Mouse (Mus musculus) liver, adult (tissue): ENCODE data around the gene Tpm4.

Source experiments
- GATA4 ChIP-seq: IDR thresholded peaks from 2 replicates; pipeline ENCODE4 v1.6.1; 2014; ENCODE audit warnings: mild to moderate bottlenecking, low read length; ENCODE audit not compliant: insufficient replicate concordance

Gene Tpm4

DNA sequence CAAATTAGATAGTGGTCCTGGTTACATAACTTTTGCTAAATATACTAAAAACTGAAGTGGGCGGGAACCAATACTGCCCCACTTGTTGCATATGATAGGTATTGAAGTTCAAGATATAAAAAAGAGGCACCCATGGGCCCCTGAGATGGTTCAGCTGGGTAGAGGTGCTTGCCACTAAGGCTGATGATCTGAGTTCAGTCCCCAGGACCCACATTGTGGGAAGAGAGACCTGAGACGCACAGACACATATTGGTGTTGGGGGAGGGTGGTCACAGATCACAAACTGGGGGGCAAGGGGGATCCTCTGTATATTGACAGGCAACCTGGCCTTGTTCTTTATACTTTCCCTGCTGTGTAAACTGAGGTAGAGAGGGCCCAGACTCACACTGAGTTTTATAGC lies 2.7 kb downstream of the Tpm4 start:
- TF ChIP-seq GATA4: no peak

DNA sequence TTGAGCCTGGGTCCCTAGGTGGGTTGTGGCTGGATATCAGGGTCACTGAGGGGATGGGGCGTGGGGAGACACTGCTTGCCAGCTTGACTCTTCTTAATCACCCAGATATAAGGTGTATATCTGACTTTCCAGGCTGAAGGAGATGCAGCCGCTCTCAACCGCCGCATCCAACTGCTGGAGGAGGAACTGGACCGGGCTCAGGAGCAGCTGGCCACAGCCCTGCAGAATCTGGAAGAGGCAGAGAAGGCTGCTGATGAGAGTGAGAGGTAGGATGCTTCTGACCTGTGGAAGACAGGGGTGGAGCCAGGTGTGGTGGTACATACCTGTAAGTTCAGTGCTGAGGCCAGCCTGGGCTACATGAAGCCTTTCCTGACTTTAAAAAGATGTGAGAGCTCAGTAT lies 3.7 kb downstream of the Tpm4 start:
- TF ChIP-seq GATA4: no peak

- no peak for TF ChIP-seq GATA4
Observed at GRCm38 (mm10) chr8:72143256-72143824, 8.6 kb downstream of the Tpm4 start.

DNA sequence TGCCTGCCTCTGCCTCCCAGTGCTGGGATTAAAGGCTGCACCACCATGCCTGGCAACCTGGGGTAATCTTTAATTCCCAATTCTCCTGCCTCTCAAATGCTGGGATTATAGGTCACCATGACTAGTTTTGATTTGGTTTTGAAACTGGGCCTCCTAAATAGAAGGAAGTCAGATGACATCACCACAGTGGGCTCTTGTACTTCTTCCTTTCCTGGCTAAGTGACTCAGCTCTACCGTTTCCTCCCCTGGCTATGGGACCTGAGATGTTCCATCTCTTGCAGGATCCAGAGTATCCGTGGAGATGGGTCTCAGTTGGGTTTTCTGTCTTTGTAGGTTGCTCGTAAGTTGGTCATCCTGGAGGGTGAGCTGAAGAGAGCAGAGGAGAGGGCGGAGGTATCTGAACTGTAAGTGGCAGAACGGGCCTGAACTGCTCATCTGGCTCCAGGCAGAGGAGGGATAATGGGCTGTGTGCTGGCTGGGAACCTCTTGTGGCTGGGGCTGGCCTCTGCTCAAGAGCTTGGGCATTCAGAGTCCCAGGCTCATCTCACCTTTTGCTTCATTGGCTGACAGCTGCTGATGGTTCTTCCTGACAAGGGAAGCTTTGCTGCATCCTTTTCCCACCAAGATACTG lies 9.7 kb downstream of the Tpm4 start:
- TF ChIP-seq GATA4: no peak

DNA sequence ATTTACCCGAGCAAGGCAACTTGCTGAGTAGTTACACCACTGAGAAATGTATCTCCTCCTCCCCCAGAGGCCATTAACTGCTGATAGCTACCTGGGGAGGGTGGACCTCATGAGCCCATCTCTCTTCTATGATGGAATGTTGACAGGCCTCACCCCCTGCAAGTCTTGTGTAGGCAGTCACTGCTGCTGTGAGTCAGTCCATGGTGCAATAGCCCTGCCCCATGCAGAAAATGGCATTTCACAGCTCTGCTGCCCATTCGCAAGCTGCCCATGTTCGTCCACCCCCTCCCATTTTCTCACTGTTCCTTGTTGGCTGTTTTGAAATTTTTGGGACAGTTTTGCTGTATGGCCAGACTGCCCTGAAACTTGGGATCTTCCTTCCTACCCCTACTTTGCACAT lies 10.7 kb downstream of the Tpm4 start:
- no peak for TF ChIP-seq GATA4

DNA sequence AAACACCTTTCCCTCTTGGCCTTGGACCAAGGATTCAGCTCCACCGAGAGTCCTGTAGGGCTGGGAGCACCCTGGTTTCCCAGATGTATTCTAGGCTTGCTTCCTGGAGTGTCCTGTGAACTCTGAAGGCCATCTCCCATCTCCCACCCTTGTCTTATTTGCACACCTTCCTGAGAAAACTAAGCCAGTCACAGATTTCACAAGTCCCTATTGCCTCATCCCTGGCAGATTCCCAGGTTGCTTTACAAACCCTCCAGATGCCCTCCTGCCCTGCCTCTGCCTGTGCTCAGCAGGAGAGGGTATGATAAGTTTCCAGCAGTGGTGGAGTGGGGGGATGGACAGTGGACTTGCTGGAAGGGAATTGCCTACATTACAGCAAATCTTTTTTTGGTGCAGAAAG lies 11.3 kb downstream of the Tpm4 start:
- TF ChIP-seq GATA4: no peak

DNA sequence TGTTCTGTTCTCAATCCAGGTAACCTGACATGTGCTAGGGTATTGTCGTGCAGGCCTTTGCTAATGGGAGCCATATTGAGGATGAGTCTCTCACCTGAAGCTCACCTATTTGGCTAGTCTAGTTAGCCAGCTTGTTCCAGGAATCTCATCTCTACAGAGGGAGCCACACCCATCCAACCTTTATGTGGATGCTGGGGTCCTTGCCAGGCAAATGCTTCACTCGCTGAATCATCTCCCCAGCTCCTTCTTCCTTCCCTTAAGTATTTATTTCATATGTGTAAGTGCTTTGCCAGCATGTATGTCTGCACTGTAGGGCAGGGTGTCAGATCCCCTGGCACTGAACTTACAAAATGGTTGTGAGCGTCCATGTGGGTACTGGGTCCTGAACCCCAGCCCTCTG lies 11.8 kb downstream of the Tpm4 start:
- no peak for TF ChIP-seq GATA4

GRCm38 (mm10) chr8:72147266-72147665 lies 12.5 kb downstream of the Tpm4 start:
- TF ChIP-seq GATA4: no peak

DNA sequence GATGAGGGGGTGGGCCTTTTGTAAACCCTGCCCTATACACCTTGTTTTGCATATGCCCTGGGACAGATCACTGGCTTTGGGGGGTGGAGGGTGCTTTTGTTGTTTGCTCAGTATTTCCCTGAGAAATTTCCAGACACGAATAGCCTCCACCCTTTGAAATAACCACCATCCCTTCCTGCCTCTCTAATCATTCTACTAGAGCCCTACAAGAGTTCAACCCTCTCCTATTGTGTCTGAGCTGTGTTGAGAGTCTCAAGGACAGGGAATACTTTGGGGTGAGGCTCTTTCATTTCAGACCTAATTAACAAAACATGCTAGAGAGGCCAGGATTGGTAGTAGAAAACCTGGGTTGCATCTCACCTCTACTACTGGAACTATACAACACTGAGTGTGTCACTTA lies 14.3 kb downstream of the Tpm4 start:
- TF ChIP-seq GATA4: no peak

GRCm38 (mm10) chr8:72151418-72152078 lies 16.8 kb downstream of the Tpm4 start:
- TF ChIP-seq GATA4: no peak

GRCm38 (mm10) chr8:72153382-72153781 lies 18.6 kb downstream of the Tpm4 start:
- TF ChIP-seq GATA4: no peak

- no peak for TF ChIP-seq GATA4
Observed at GRCm38 (mm10) chr8:72158096-72158495, 23.3 kb downstream of the Tpm4 start.

GRCm38 (mm10) chr8:72158726-72159125 lies 24.0 kb downstream of the Tpm4 start:
- TF ChIP-seq GATA4: no peak

DNA sequence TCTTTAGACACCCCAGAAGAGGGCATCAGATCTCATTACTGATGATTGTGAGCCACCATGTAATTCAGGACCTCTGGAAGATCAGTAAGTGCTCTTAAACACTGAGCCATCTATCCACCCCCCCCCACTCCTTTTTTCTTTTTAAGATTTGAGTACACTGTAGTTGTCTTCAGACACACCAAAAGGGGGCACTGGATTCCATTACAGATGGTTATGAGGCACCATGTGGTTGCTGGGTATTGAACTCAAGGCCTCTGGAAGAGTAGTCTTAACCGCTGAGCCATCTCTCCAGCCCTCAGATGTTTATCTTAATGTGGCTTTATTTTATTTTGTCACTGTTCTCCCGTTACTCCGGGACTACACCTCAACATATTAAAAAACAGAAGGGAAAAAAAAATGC lies 25.2 kb downstream of the Tpm4 start:
- TF ChIP-seq GATA4: no peak

GRCm38 (mm10) chr8:72160707-72161697 lies 26.2 kb downstream of the Tpm4 start, which contains the start of gene Rab8a:
TSS of gene Rab8a (plus strand) at chr8:72161200.
- no peak for TF ChIP-seq GATA4

DNA sequence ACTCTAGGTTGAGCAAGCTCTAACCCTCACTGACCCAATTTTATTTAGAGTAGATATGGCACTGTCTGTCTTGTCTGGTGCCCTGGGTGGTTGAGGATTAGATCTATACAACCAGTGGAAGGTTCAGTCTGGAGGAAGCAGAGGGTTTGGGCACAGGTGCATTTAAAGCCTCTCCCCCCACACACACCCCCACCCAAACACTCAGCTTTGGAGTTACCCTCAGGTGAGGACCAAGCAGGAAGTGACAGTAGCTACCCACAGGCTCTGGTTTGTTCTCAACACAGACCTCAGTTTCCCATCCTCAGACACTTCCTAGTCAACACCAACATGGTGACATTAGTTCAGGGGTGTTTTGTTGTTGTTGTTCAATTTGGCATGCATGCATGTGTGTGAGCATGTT lies 28.0 kb downstream of the Tpm4 start:
- TF ChIP-seq GATA4: no peak

- TF ChIP-seq GATA4: no peak
Observed at GRCm38 (mm10) chr8:72169098-72169668, 34.4 kb downstream of the Tpm4 start.
